Mouse (Mus musculus) neural tube, embryonic 14.5 days (tissue): Measurements from ENCODE around the gene Gpr6. TPM values are rescaled to one million over a fixed set of nuclear protein-coding genes. Genes with fewer than 3 reads are reported as not detected.
A peak's percentile ranks its signal among the peaks of the same experiment; 100 is the strongest.

Source experiments
- ATAC-seq: fragments of 200-750 bp; cut with Nextera tagmentation; 2 replicates; pipeline ENCODE4 v1.8.0; 2017; ENCODE audit warnings: low read depth, mild to moderate bottlenecking, moderate TSS enrichment, moderate library complexity
- H3K27ac ChIP-seq: fragments of 300-500 bp; sonication (generic); 2 replicates; pipeline ENCODE4 v1.5.1; 2014; ENCODE audit warnings: low read depth, mild to moderate bottlenecking, control low read depth, low read length, moderate library complexity, mixed read lengths
- H3K27me3 ChIP-seq: fragments of 300-500 bp; sonication (generic); 2 replicates; pipeline ENCODE4 v1.6.1; 2014; ENCODE audit warnings: low read length; ENCODE audit not compliant: control insufficient read depth, insufficient read depth
- H3K36me3 ChIP-seq: fragments of 300-500 bp; sonication (generic); 2 replicates; pipeline ENCODE4 v1.6.1; 2014; ENCODE audit warnings: low read length, mixed read lengths; ENCODE audit not compliant: control insufficient read depth, insufficient read depth
- H3K4me1 ChIP-seq: fragments of 300-500 bp; sonication (generic); 2 replicates; pipeline ENCODE4 v1.6.1; 2014; ENCODE audit warnings: low read length; ENCODE audit not compliant: control insufficient read depth, insufficient read depth
- H3K4me2 ChIP-seq: fragments of 300-500 bp; sonication (generic); 2 replicates; pipeline ENCODE4 v1.6.1; 2014; ENCODE audit warnings: mild to moderate bottlenecking, low read depth, low read length, control low read depth
- H3K4me3 ChIP-seq: fragments of 300-500 bp; sonication (generic); 2 replicates; pipeline ENCODE4 v1.5.1; 2014; ENCODE audit warnings: low read depth, low read length, control low read depth, mixed read lengths
- H3K9ac ChIP-seq: fragments of 300-500 bp; sonication (generic); replicated peaks from 2 replicates; pipeline ENCODE4 v1.6.1; 2014; ENCODE audit warnings: low read depth, mild to moderate bottlenecking, control low read depth, low read length, mixed read lengths
- H3K9me3 ChIP-seq: fragments of 300-500 bp; sonication (generic); 2 replicates; pipeline ENCODE4 v1.6.1; 2016; ENCODE audit warnings: low read length; ENCODE audit not compliant: control insufficient read depth
- WGBS: fragments of 180-500 bp; shearing (Covaris S2); extraction: QIAGEN DNeasy Blood & Tissue Kit; methylation state at CpG from one replicate; pipeline ENCODE4 v1.1.7; 2014; 5-methylcytosine and 5-hydroxymethylcytosine counted together
- polyA plus RNA-seq: library from polyadenylated mRNA; unstranded; fragments of >200 nt; fragmentation: Nextera tagmentation; extraction: Ambion mirVana; gene quantifications from 2 replicates; pipeline ENCODE4 v1.2.1, GENCODE M21; 2014

Gpr6 gene
- polyA plus RNA-seq, 1 experiment from 2014 or later: 0.92 TPM

- H3K9me3 ChIP-seq: no peaks in the 10 kb centered on the region
- H3K36me3 ChIP-seq: no peaks in the 10 kb centered on the region
- H3K27me3 ChIP-seq: no peaks in the 10 kb centered on the region
- no peak overlapping the region for H3K9ac ChIP-seq
- H3K27ac ChIP-seq: no peak overlapping the region
- no peak overlapping the region for H3K4me2 ChIP-seq
- no peak overlapping the region for H3K4me3 ChIP-seq
- ATAC-seq: no peak
- no peaks in the 10 kb centered on the region for H3K4me1 ChIP-seq
- 15% methylated on average over 11 of the region's 11 CpGs for whole genome bisulfite sequencing
Measured at GRCm38 (mm10) chr10:41042272-41042671, 29.8 kb downstream of the Gpr6 start.

GRCm38 (mm10) chr10:41041478-41041877 is 30.6 kb downstream of the Gpr6 start:
- no peaks in the 10 kb centered on the region for H3K9me3 ChIP-seq
- 52% methylated on average over 9 of the region's 9 CpGs for WGBS

GRCm38 (mm10) chr10:41040530-41041085 is 31.5 kb downstream of the Gpr6 start:
- 0 out of 2 replicates have a peak, but pooled peaks have one; percentile 10 for ATAC-seq
- Histone ChIP-seq H3K4me2 (no peak overlapping the region), H3K9ac (no peak overlapping the region)

More at GRCm38 (mm10) chr10:41041478-41041877, 30.6 kb downstream of the Gpr6 start:
- no peaks in the 10 kb centered on the region for H3K27me3 ChIP-seq
- ATAC-seq: no peak
- no peaks in the 10 kb centered on the region for H3K36me3 ChIP-seq
- H3K4me3 ChIP-seq: no peak overlapping the region
- no peak overlapping the region for H3K27ac ChIP-seq
- H3K9ac ChIP-seq: no peak overlapping the region
- no peaks in the 10 kb centered on the region for H3K4me1 ChIP-seq
- no peak overlapping the region for H3K4me2 ChIP-seq

GRCm38 (mm10) chr10:41038476-41038875 is 33.6 kb downstream of the Gpr6 start:
- Histone ChIP-seq H3K4me2 (no peak overlapping the region), H3K27ac (no peak overlapping the region), H3K4me1 (no peaks in the 10 kb centered on the region), H3K27me3 (no peaks in the 10 kb centered on the region), H3K9ac (no peak overlapping the region), H3K9me3 (no peaks in the 10 kb centered on the region), H3K36me3 (no peaks in the 10 kb centered on the region), H3K4me3 (no peak overlapping the region)
- 33% methylated on average over 6 of the region's 6 CpGs for WGBS
- peak; percentile 42; the same call in 1 of the 2 replicates for ATAC-seq

More at GRCm38 (mm10) chr10:41040530-41041085, 31.5 kb downstream of the Gpr6 start:
- H3K27ac ChIP-seq: no peak overlapping the region
- no peaks in the 10 kb centered on the region for H3K36me3 ChIP-seq
- H3K4me3 ChIP-seq: no peak overlapping the region
- no peaks in the 10 kb centered on the region for H3K27me3 ChIP-seq
- H3K4me1 ChIP-seq: no peaks in the 10 kb centered on the region
- no peaks in the 10 kb centered on the region for H3K9me3 ChIP-seq

- 57% methylated on average over 8 of the region's 8 CpGs for WGBS
- Histone ChIP-seq H3K9ac (no peak overlapping the region), H3K27ac (no peak overlapping the region), H3K9me3 (no peaks in the 10 kb centered on the region), H3K4me2 (no peak overlapping the region), H3K4me3 (no peak overlapping the region), H3K36me3 (no peaks in the 10 kb centered on the region), H3K4me1 (no peaks in the 10 kb centered on the region), H3K27me3 (no peaks in the 10 kb centered on the region)
- ATAC-seq: peak; percentile 75; the same call in 1 of the 2 replicates
Measured at GRCm38 (mm10) chr10:41037722-41038121, 34.4 kb downstream of the Gpr6 start.

GRCm38 (mm10) chr10:41032811-41033210 is 39.3 kb downstream of the Gpr6 start:
- Histone ChIP-seq H3K9ac (no peak overlapping the region), H3K4me2 (no peak overlapping the region), H3K4me1 (no peaks in the 10 kb centered on the region), H3K36me3 (no peaks in the 10 kb centered on the region), H3K27me3 (no peaks in the 10 kb centered on the region), H3K4me3 (no peak overlapping the region), H3K9me3 (no peaks in the 10 kb centered on the region), H3K27ac (no peak overlapping the region)
- WGBS: 80% methylated on average over 7 of the region's 7 CpGs
- no peak for ATAC-seq

- 63% methylated on average over 1 of the region's 1 CpGs for WGBS
- H3K27me3 ChIP-seq: no peaks in the 10 kb centered on the region
- H3K36me3 ChIP-seq: no peaks in the 10 kb centered on the region
- ATAC-seq: no peak
- H3K9ac ChIP-seq: no peak overlapping the region
- no peaks in the 10 kb centered on the region for H3K4me1 ChIP-seq
- no peak overlapping the region for H3K27ac ChIP-seq
- H3K9me3 ChIP-seq: no peaks in the 10 kb centered on the region
- H3K4me3 ChIP-seq: no peak overlapping the region
- no peak overlapping the region for H3K4me2 ChIP-seq
Measured at GRCm38 (mm10) chr10:41024860-41025259, 47.2 kb downstream of the Gpr6 start.

- Histone ChIP-seq H3K9me3 (no peaks in the 10 kb centered on the region), H3K4me1 (no peaks in the 10 kb centered on the region), H3K36me3 (no peaks in the 10 kb centered on the region), H3K27ac (no peak overlapping the region), H3K9ac (no peak overlapping the region), H3K4me2 (no peak overlapping the region), H3K27me3 (no peaks in the 10 kb centered on the region), H3K4me3 (no peak overlapping the region)
- 46% methylated on average over 1 of the region's 1 CpGs for WGBS
- ATAC-seq: no peak
Measured at GRCm38 (mm10) chr10:41024406-41024805, 47.7 kb downstream of the Gpr6 start.

GRCm38 (mm10) chr10:41022226-41022625 is 49.9 kb downstream of the Gpr6 start:
- no peak for ATAC-seq
- no peaks in the 10 kb centered on the region for H3K4me1 ChIP-seq
- H3K27me3 ChIP-seq: no peaks in the 10 kb centered on the region
- no peak overlapping the region for H3K9ac ChIP-seq
- no peaks in the 10 kb centered on the region for H3K9me3 ChIP-seq
- no peak overlapping the region for H3K4me2 ChIP-seq
- H3K4me3 ChIP-seq: no peak overlapping the region
- H3K36me3 ChIP-seq: no peaks in the 10 kb centered on the region
- H3K27ac ChIP-seq: no peak overlapping the region
- 96% methylated on average over 4 of the region's 4 CpGs for WGBS
